Mouse (Mus musculus) spleen, adult 2 months (tissue): ENCODE results near the gene Mknk1. TPM values are rescaled to one million over a fixed set of nuclear protein-coding genes. Genes with fewer than 3 reads are reported as not detected.

ENCODE experiments used
- DNase-seq, 2 experiments: peaks; one replicate each; pipeline versions ENCODE4 v3.0.0 to v3.0.0-alpha.2; 2012 to 2021; ENCODE audit warnings: low spot score in 2 of 2, low read depth in 1 of 2
- H3K27ac ChIP-seq: fragments of 200-500 bp; 2 replicates; pipeline ENCODE4 v1.5.1; 2012; ENCODE audit warnings: low read length, inconsistent platforms; ENCODE audit not compliant: insufficient read depth
- H3K27me3 ChIP-seq: fragments of 200-500 bp; 2 replicates; pipeline ENCODE4 v1.6.1; 2012; ENCODE audit warnings: mild to moderate bottlenecking, moderate library complexity, low read length, inconsistent platforms; ENCODE audit not compliant: control insufficient read depth, insufficient read depth
- H3K36me3 ChIP-seq: fragments of 200-500 bp; 2 replicates; pipeline ENCODE4 v1.6.1; 2012; ENCODE audit warnings: mild to moderate bottlenecking, low read length, inconsistent platforms; ENCODE audit not compliant: control insufficient read depth, insufficient read depth
- H3K4me1 ChIP-seq: fragments of 200-500 bp; 2 replicates; pipeline ENCODE4 v1.6.1; 2011; ENCODE audit warnings: inconsistent platforms; ENCODE audit not compliant: control insufficient read depth, insufficient read depth, insufficient read length
- H3K4me3 ChIP-seq: fragments of 200-500 bp; 2 replicates; pipeline ENCODE4 v1.5.1; 2011; ENCODE audit warnings: mild to moderate bottlenecking, inconsistent platforms; ENCODE audit not compliant: insufficient read depth, insufficient read length; ENCODE audit errors: extremely low read depth
- CTCF ChIP-seq: fragments of 200-500 bp; IDR thresholded peaks from 2 replicates; pipeline ENCODE4 v1.5.1; 2011; ENCODE audit warnings: mild to moderate bottlenecking, inconsistent platforms; ENCODE audit not compliant: insufficient read depth, insufficient read length, insufficient replicate concordance; ENCODE audit errors: extremely low read depth
- POLR2A ChIP-seq: fragments of 200-500 bp; IDR thresholded peaks from 2 replicates; pipeline ENCODE4 v1.6.1; 2011; ENCODE audit warnings: low read depth, low read length, inconsistent platforms
- WGBS: fragments of 180-500 bp; shearing (Covaris S2); methylation state at CpG from one replicate; pipeline ENCODE4 v1.1.7; 2018; 5-methylcytosine and 5-hydroxymethylcytosine counted together
- polyA plus RNA-seq: library from polyadenylated mRNA; depleted of rRNA; stranded (reverse); fragments of >200 nt; gene quantifications from 2 replicates; pipeline ENCODE4 v1.2.3, GENCODE M21; 2012

Mknk1 gene
- polyA plus RNA-seq, 1 experiment, result 68.2 TPM

GRCm38 (mm10) chr4:115820944-115821343 is 18.1 kb upstream of the Mknk1 start:
- 66% methylated on average over 3 of the region's 3 CpGs for WGBS
- Histone ChIP-seq H3K4me1 (no peaks in the 10 kb centered on the region; the same call in 1 of the 2 replicates), H3K36me3 (no peaks in the 10 kb centered on the region), H3K27me3 (no peaks in the 10 kb centered on the region), H3K27ac (no peak overlapping the region), H3K4me3 (no peak overlapping the region)
- DNase-seq, result no peak
- TF ChIP-seq POLR2A (no peak), CTCF (no peak)

GRCm38 (mm10) chr4:115821431-115821830 is 17.6 kb upstream of the Mknk1 start:
- TF ChIP-seq POLR2A (no peak), CTCF (no peak)
- DNase-seq, result no peak
- no peaks in the 10 kb centered on the region for H3K27me3 ChIP-seq
- H3K27ac ChIP-seq, result no peak overlapping the region
- no peaks in the 10 kb centered on the region; the same call in 1 of the 2 replicates for H3K4me1 ChIP-seq
- H3K4me3 ChIP-seq, result no peak overlapping the region
- H3K36me3 ChIP-seq, result no peaks in the 10 kb centered on the region

- 67% methylated on average over 3 of the region's 3 CpGs for WGBS
- TF ChIP-seq POLR2A (no peak), CTCF (no peak)
- H3K27me3 ChIP-seq, result no peaks in the 10 kb centered on the region
- no peaks in the 10 kb centered on the region; the same call in 1 of the 2 replicates for H3K4me1 ChIP-seq
- no peak for DNase-seq
- H3K36me3 ChIP-seq, result no peaks in the 10 kb centered on the region
- no peak overlapping the region for H3K4me3 ChIP-seq
- H3K27ac ChIP-seq, result no peak overlapping the region
Observed at GRCm38 (mm10) chr4:115821928-115822327, 17.1 kb upstream of the Mknk1 start.

GRCm38 (mm10) chr4:115824178-115824577 is 14.8 kb upstream of the Mknk1 start:
- H3K4me1 ChIP-seq, result no peaks in the 10 kb centered on the region; the same call in 1 of the 2 replicates
- no peak for DNase-seq
- 74% methylated on average over 2 of the region's 2 CpGs for WGBS
- no peak for TF ChIP-seq POLR2A
- TF ChIP-seq CTCF, result no peak
- no peaks in the 10 kb centered on the region for H3K36me3 ChIP-seq
- no peak overlapping the region for H3K27ac ChIP-seq
- no peaks in the 10 kb centered on the region for H3K27me3 ChIP-seq
- H3K4me3 ChIP-seq, result no peak overlapping the region

GRCm38 (mm10) chr4:115825271-115825670 is 13.7 kb upstream of the Mknk1 start:
- no peak overlapping the region for H3K27ac ChIP-seq
- 51% methylated on average over 2 of the region's 2 CpGs for WGBS
- no peaks in the 10 kb centered on the region for H3K36me3 ChIP-seq
- H3K27me3 ChIP-seq, result no peaks in the 10 kb centered on the region
- H3K4me3 ChIP-seq, result no peak overlapping the region
- TF ChIP-seq POLR2A (no peak), CTCF (no peak)
- DNase-seq, result no peak
- peaks cover 3% of the 10 kb centered on the region; the same call in 1 of the 2 replicates for H3K4me1 ChIP-seq

GRCm38 (mm10) chr4:115827066-115827465 is 11.9 kb upstream of the Mknk1 start:
- peaks cover 5% of the 10 kb centered on the region; the same call in 1 of the 2 replicates for H3K36me3 ChIP-seq
- no peak for DNase-seq
- H3K4me3 ChIP-seq, result no peak overlapping the region
- TF ChIP-seq CTCF, result no peak
- TF ChIP-seq POLR2A, result no peak
- H3K27me3 ChIP-seq, result no peaks in the 10 kb centered on the region
- H3K4me1 ChIP-seq, result peaks cover 10% of the 10 kb centered on the region; the same call in 1 of the 2 replicates
- no peak overlapping the region for H3K27ac ChIP-seq
- WGBS, result 73% methylated on average over 3 of the region's 3 CpGs

GRCm38 (mm10) chr4:115827535-115827887 is 11.5 kb upstream of the Mknk1 start:
- Histone ChIP-seq H3K27me3 (no peaks in the 10 kb centered on the region), H3K4me1 (peaks cover 10% of the 10 kb centered on the region; the same call in 1 of the 2 replicates), H3K4me3 (peak overlapping the region; percentile 87), H3K27ac (peak overlapping the region; percentile 83), H3K36me3 (peaks cover 7% of the 10 kb centered on the region; the same call in 1 of the 2 replicates)
- TF ChIP-seq CTCF (no peak), POLR2A (no peak)
- no peak for DNase-seq
- WGBS, result 4% methylated on average over 4 of the region's 4 CpGs
